Mouse (Mus musculus) liver, adult 2 months (tissue): ENCODE measurements around the gene Renbp.

Source experiments
- CTCF ChIP-seq: fragments of 200-500 bp; IDR thresholded peaks from 2 replicates; pipeline ENCODE4 v1.5.1; 2011; ENCODE audit warnings: low read depth, low read length, control low read depth
- POLR2A ChIP-seq: fragments of 200-500 bp; IDR thresholded peaks from 2 replicates; pipeline ENCODE4 v1.6.1; 2011; ENCODE audit warnings: low read length, control low read depth; ENCODE audit not compliant: insufficient read depth; ENCODE audit errors: extremely low read depth

GRCm38 (mm10) chrX:73977783-73978182 lies 47.1 kb upstream of the Renbp start:
- no peak for TF ChIP-seq CTCF
- TF ChIP-seq POLR2A: no peak
